Mouse (Mus musculus) C2C12 (cell line): ENCODE measurements around the gene Fkbp9.

Experiments used
- CEBPB ChIP-seq: IDR thresholded peaks from one replicate; pipeline ENCODE4 v1.6.1; 2011; ENCODE audit warnings: low read depth, mild to moderate bottlenecking, control low read depth, moderate library complexity
- CTCF ChIP-seq: IDR thresholded peaks from one replicate; pipeline ENCODE4 v1.5.1; 2011; ENCODE audit not compliant: control insufficient read depth, insufficient read depth, insufficient read length
- MAX ChIP-seq: IDR thresholded peaks from one replicate; pipeline ENCODE4 v1.6.1; 2011; ENCODE audit warnings: mild to moderate bottlenecking, control low read depth
- MYOG ChIP-seq: IDR thresholded peaks from one replicate; pipeline ENCODE4 v1.6.1; 2011; ENCODE audit not compliant: control insufficient read depth, insufficient read length; ENCODE audit errors: extremely low read depth
- USF1 ChIP-seq: IDR thresholded peaks from one replicate; pipeline ENCODE4 v1.6.1; 2011; ENCODE audit warnings: low read depth, mild to moderate bottlenecking, control low read depth, moderate library complexity

GRCm38 (mm10) chr6:56797311-56798151, 34.3 kb upstream of the Fkbp9 start, which contains the start of gene Kbtbd2:
- no peak for TF ChIP-seq CEBPB
- TF ChIP-seq CTCF, result no peak
- TF ChIP-seq MYOG, result no peak
- TF ChIP-seq USF1, result no peak
- peak; percentile 55 for TF ChIP-seq MAX
